Mouse (Mus musculus) hindbrain, embryonic 16.5 days (tissue): Measurements from ENCODE around the gene Upk2. TPM values are rescaled to one million over a fixed set of nuclear protein-coding genes. Genes with fewer than 3 reads are reported as not detected.
A peak's percentile ranks its signal among the peaks of the same experiment; 100 is the strongest.

ENCODE experiments used
- ATAC-seq: fragments of 200-750 bp; cut with Nextera tagmentation; 2 replicates; pipeline ENCODE4 v1.8.0; 2017; ENCODE audit warnings: moderate TSS enrichment, moderate library complexity
- H3K27ac ChIP-seq: fragments of 300-500 bp; sonication (generic); 2 replicates; pipeline ENCODE4 v1.5.1; 2014; ENCODE audit warnings: low read depth, mild to moderate bottlenecking, control low read depth, low read length, moderate library complexity
- H3K27me3 ChIP-seq: fragments of 300-500 bp; sonication (generic); replicated peaks from 2 replicates; pipeline ENCODE4 v1.6.1; 2014; ENCODE audit warnings: low read length; ENCODE audit not compliant: control insufficient read depth, insufficient read depth
- H3K36me3 ChIP-seq: fragments of 300-500 bp; sonication (generic); 2 replicates; pipeline ENCODE4 v1.6.1; 2014; ENCODE audit warnings: mild to moderate bottlenecking, low read length, moderate library complexity, mixed read lengths; ENCODE audit not compliant: control insufficient read depth, insufficient read depth
- H3K4me1 ChIP-seq: fragments of 300-500 bp; sonication (generic); 2 replicates; pipeline ENCODE4 v1.6.1; 2014; ENCODE audit warnings: low read depth, low read length; ENCODE audit not compliant: control insufficient read depth, insufficient read depth
- H3K4me2 ChIP-seq: fragments of 300-500 bp; sonication (generic); 2 replicates; pipeline ENCODE4 v1.6.1; 2014; ENCODE audit warnings: mild to moderate bottlenecking, low read length, control low read depth, moderate library complexity
- H3K4me3 ChIP-seq: fragments of 300-500 bp; sonication (generic); 2 replicates; pipeline ENCODE4 v1.5.1; 2014; ENCODE audit warnings: mild to moderate bottlenecking, low read length, control low read depth, moderate library complexity
- H3K9ac ChIP-seq: fragments of 300-500 bp; sonication (generic); 2 replicates; pipeline ENCODE4 v1.6.1; 2014; ENCODE audit warnings: low read depth, mild to moderate bottlenecking, control low read depth, low read length, moderate library complexity
- H3K9me3 ChIP-seq: fragments of 300-500 bp; sonication (generic); 2 replicates; pipeline ENCODE4 v1.6.1; 2014; ENCODE audit warnings: mild to moderate bottlenecking, low read length, moderate library complexity; ENCODE audit not compliant: control insufficient read depth
- WGBS: fragments of 180-500 bp; shearing (Covaris S2); extraction: QIAGEN DNeasy Blood & Tissue Kit; methylation state at CpG from one replicate; pipeline ENCODE4 v1.1.7; 2014; 5-methylcytosine and 5-hydroxymethylcytosine counted together
- polyA plus RNA-seq: library from polyadenylated mRNA; unstranded; fragments of >200 nt; fragmentation: Nextera tagmentation; extraction: Ambion mirVana; gene quantifications from 2 replicates; pipeline ENCODE4 v1.2.1, GENCODE M21; 2015

The Upk2 gene
- polyA plus RNA-seq, 1 experiment from 2014 or later = not detected

GRCm38 (mm10) chr9:44496803-44497461, 42.2 kb upstream of the Upk2 start:
- H3K27me3 ChIP-seq = no peaks in the 10 kb centered on the region
- 0 out of 2 replicates have a peak overlapping the region, but pooled peaks have one; percentile 32 for H3K9ac ChIP-seq
- H3K4me3 ChIP-seq = no peak overlapping the region
- H3K4me2 ChIP-seq = no peak overlapping the region; the same call in 1 of the 2 replicates
- H3K9me3 ChIP-seq = no peaks in the 10 kb centered on the region
- 53% methylated on average over 12 of the region's 12 CpGs for WGBS
- no peaks in the 10 kb centered on the region for H3K36me3 ChIP-seq
- no peak for ATAC-seq
- no peak overlapping the region for H3K27ac ChIP-seq
- peaks cover 82% of the 10 kb centered on the region for H3K4me1 ChIP-seq

- peaks cover 78% of the 10 kb centered on the region for H3K4me1 ChIP-seq
- no peaks in the 10 kb centered on the region for H3K27me3 ChIP-seq
Measured at GRCm38 (mm10) chr9:44495810-44496344, 41.1 kb upstream of the Upk2 start.

GRCm38 (mm10) chr9:44494863-44495809, 40.4 kb upstream of the Upk2 start:
- no peaks in the 10 kb centered on the region for H3K9me3 ChIP-seq
- ATAC-seq = no peak
- 45% methylated on average over 9 of the region's 9 CpGs for WGBS
- no peaks in the 10 kb centered on the region for H3K27me3 ChIP-seq
- H3K36me3 ChIP-seq = no peaks in the 10 kb centered on the region
- no peak overlapping the region for H3K4me3 ChIP-seq
- peak overlapping the region; percentile 32 for H3K4me2 ChIP-seq
- peak overlapping the region; percentile 20 for H3K27ac ChIP-seq
- H3K4me1 ChIP-seq = peaks cover 78% of the 10 kb centered on the region
- H3K9ac ChIP-seq = peak overlapping the region; percentile 47

More at GRCm38 (mm10) chr9:44495810-44496344, 41.1 kb upstream of the Upk2 start:
- 91% methylated on average over 10 of the region's 10 CpGs for WGBS
- Histone ChIP-seq H3K9me3 (no peaks in the 10 kb centered on the region), H3K4me2 (no peak overlapping the region), H3K9ac (no peak overlapping the region), H3K36me3 (no peaks in the 10 kb centered on the region), H3K4me3 (no peak overlapping the region), H3K27ac (no peak overlapping the region)
- no peak for ATAC-seq

GRCm38 (mm10) chr9:44494261-44494862, 39.6 kb upstream of the Upk2 start:
- Histone ChIP-seq H3K9ac (peak overlapping the region; percentile 47), H3K36me3 (no peaks in the 10 kb centered on the region), H3K27me3 (no peaks in the 10 kb centered on the region), H3K4me1 (peaks cover 78% of the 10 kb centered on the region), H3K9me3 (no peaks in the 10 kb centered on the region), H3K4me3 (no peak overlapping the region), H3K4me2 (peak overlapping the region; percentile 32), H3K27ac (peak overlapping the region; percentile 55)
- 18% methylated on average over 11 of the region's 11 CpGs for WGBS
- no peak for ATAC-seq

GRCm38 (mm10) chr9:44492631-44493461, 38.1 kb upstream of the Upk2 start:
- 66% methylated on average over 17 of the region's 17 CpGs for WGBS
- no peaks in the 10 kb centered on the region for H3K36me3 ChIP-seq
- no peak overlapping the region for H3K4me3 ChIP-seq
- peaks cover 78% of the 10 kb centered on the region for H3K4me1 ChIP-seq
- no peaks in the 10 kb centered on the region for H3K27me3 ChIP-seq
- no peak overlapping the region; the same call in 1 of the 2 replicates for H3K27ac ChIP-seq
- no peak overlapping the region for H3K4me2 ChIP-seq
- ATAC-seq = no peak
- H3K9ac ChIP-seq = 0 out of 2 replicates have a peak overlapping the region, but pooled peaks have one; percentile 4
- no peaks in the 10 kb centered on the region for H3K9me3 ChIP-seq

- Histone ChIP-seq H3K27ac (no peak overlapping the region), H3K27me3 (no peaks in the 10 kb centered on the region), H3K9me3 (no peaks in the 10 kb centered on the region), H3K36me3 (no peaks in the 10 kb centered on the region), H3K9ac (no peak overlapping the region), H3K4me2 (no peak overlapping the region), H3K4me1 (peaks cover 80% of the 10 kb centered on the region), H3K4me3 (no peak overlapping the region)
- 80% methylated on average over 10 of the region's 10 CpGs for WGBS
- no peak for ATAC-seq
Measured at GRCm38 (mm10) chr9:44491351-44491750, 36.6 kb upstream of the Upk2 start.

GRCm38 (mm10) chr9:44490086-44490967, 35.6 kb upstream of the Upk2 start:
- peak overlapping the region; percentile 12; the same call in 1 of the 2 replicates for H3K4me3 ChIP-seq

More at GRCm38 (mm10) chr9:44490086-44490967, 35.6 kb upstream of the Upk2 start:
- no peak for ATAC-seq
- Histone ChIP-seq H3K27ac (peak overlapping the region; percentile 80), H3K27me3 (no peaks in the 10 kb centered on the region), H3K4me2 (peak overlapping the region; percentile 82), H3K9me3 (no peaks in the 10 kb centered on the region), H3K9ac (peak overlapping the region; percentile 45; the same call in 1 of the 2 replicates), H3K4me1 (peaks cover 86% of the 10 kb centered on the region), H3K36me3 (no peaks in the 10 kb centered on the region)
- 23% methylated on average over 14 of the region's 17 CpGs for WGBS
